Mouse (Mus musculus): Measurements from ENCODE around the gene Zfc3h1.
A peak's percentile ranks its signal among the peaks of the same experiment; 100 is the strongest.

Gene Zfc3h1

GRCm38 (mm10) chr10:115475000-115475550 lies 90.3 kb downstream of the Zfc3h1 start:
- DNase-seq (ENCODE audit: low spot score in 2 of 2): no peak

DNA sequence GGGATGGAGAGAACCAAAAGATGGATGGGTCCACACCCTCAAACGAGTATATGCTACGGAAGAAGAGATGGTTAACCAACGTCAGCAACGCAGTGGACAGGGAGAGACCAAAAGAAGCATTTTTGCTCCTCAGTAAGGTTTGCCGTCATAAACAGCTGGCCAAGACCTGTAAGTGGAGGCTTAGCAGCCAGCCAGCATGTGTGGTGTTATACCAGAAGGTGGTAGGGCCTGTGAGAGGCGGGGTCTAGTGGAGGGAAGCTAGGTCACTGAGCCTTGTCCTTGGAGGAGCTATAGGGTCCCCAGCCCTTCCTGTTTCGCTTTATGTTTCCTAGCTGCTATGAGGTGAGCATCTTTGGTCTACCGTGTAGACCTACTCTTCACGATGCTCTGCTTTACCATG lies 91.7 kb downstream of the Zfc3h1 start:
- peak; percentile 50 to 60 for DNase-seq (ENCODE audit: low spot score in 2 of 2)

GRCm38 (mm10) chr10:115478441-115479141 lies 93.8 kb downstream of the Zfc3h1 start:
- no peak for DNase-seq (ENCODE audit: low spot score in 2 of 2)

Measured in spleen, postnatal 36 days (tissue).